Mouse (Mus musculus): ENCODE results near the gene Cntd1.

DNA sequence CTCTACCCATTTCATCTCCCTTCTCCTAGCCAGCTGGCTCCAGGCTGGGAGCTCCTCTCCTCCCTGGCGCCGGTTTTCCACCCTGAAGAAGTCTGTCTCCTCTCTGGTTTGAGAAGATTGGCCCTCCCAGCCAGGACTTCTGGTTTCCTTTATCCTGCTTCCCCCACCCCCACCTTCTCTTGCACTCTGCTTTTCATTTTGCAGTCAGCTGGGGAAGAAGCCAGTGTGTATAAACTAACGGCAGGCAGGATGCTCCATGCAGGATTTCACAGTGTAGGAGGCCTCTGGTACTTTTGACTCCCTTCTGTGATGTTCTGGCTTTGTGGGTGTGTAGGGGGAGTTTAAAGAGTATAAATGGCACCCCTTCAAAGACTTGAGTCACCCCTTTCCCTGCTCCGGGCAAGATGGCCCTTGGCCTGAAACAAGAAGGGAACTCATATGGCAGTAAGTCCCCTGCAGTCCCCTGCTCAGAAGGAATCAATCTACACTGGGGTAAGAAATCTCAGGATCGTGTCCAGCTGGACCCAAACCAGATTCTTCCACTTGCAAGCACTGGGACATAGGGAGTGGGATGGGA, 40.7 kb upstream of the Cntd1 start:
- TF ChIP-seq POLR2A (IDR thresholded peaks at IDR 0.05; ENCODE audit: low read depth, low read length): no peak
- TF ChIP-seq CTCF (IDR thresholded peaks at IDR 0.05; ENCODE audit: extremely low read depth, insufficient read length, insufficient replicate concordance, low read depth, low read length): no peak
